Comparison of ENCODE assay signal across 7 mouse cellular contexts in the genomic region with DNA sequence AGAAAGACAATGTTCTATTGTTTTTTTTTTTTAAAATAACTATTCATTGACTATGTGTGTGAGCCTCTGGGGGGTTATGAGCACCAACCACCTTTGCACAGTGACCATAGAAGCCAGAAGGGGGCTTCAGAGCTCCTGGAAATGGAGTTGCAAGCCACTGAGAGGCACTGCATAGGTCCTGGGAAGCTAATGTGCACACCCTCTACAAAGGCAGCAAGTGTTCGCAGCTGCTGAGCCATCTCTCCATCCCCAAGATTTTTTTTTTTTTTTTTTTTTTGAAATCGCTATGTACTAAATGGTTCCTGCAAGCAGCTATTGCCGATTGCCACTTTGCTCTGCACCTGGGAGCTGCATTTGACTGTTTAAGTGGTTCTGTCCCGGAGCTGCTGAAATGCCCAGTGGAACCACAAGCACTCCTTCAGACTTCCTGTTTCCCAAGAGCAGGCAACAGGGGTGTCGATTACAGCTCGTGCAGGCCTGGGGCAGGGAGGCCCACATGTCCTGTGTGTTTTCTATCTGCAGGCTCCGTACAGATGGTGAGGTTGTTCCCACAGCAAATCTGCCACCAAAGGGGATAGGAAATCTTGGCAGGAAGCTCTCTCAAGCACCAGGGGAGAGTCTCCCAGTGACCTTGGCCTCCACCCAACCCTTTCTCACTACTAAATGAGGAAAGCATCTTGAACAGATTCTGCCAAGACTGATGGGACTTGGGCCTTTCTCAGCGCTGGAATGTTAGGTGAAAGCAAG. TPM values are rescaled to one million over a fixed set of nuclear protein-coding genes. Genes with fewer than 3 reads are reported as not detected.
DNase-seq lines count a peak whose midpoint lies in the region; TF ChIP-seq lines count a peak whose summit lies in the region.

No protein-coding gene starts in this region.

- H3K4me2 ChIP-seq in myocyte (ENCODE audit: low read depth): peak overlapping the region; percentile 7

- no peak overlapping the region for H3K4me3 ChIP-seq in myocyte

- no peak overlapping the region for H3ac ChIP-seq in myocyte (ENCODE audit: control insufficient read depth, insufficient read length)

- TF ChIP-seq POLR2A in myocyte (IDR thresholded peaks at IDR 0.05; ENCODE audit: insufficient read length, low read depth): no peak

- no peaks in the 10 kb centered on the region for H3K27me3 ChIP-seq in myocyte (ENCODE audit: control insufficient read depth, insufficient read depth, insufficient read length)

- DNase-seq in Muller cell, postnatal 12 days (ENCODE audit: inconsistent ontology term): peak; percentile 69
- peak; percentile 49 for DNase-seq in adrenal gland, postnatal 25 days
- peak; percentile 93 for DNase-seq in fibroblast of lung, adult 2 months (ENCODE audit: low read depth)
- DNase-seq in heart, postnatal 14 days: peak; percentile 85 to 86
- DNase-seq in layer of hippocampus, postnatal 14 days (ENCODE audit: low spot score in 2 of 2): peak; percentile 8 to 12
- DNase-seq in T-cell, adult 2 months (ENCODE audit: low spot score): no peak

- no peaks in the 10 kb centered on the region for H3K79me2 ChIP-seq in myocyte (ENCODE audit: control insufficient read depth, insufficient read depth)

- H3K36me3 ChIP-seq in myocyte (ENCODE audit: control insufficient read depth, insufficient read depth): no peaks in the 10 kb centered on the region

- intact Hi-C loops in heart, postnatal 14 days (cut with DNase I): loop anchor here (5.0 kb wide), 3 partner anchors 37 to 72 kb away; no protein-coding TSS in a partner anchor

TF ChIP-seq in myocyte, 11 proteins besides CTCF, POLR2A, EP300 and RAD21:
- TF ChIP-seq MYOD1 (IDR thresholded peaks at IDR 0.05; ENCODE audit: control insufficient read depth in 1 of 3, insufficient read length in 2 of 3, low read depth in 2 of 3) (no peak), TCF3 (IDR thresholded peaks at IDR 0.05; ENCODE audit: insufficient read length, low read depth) (no peak), E2F4 (IDR thresholded peaks at IDR 0.05; ENCODE audit: insufficient read depth) (no peak), SRF (IDR thresholded peaks at IDR 0.05; ENCODE audit: control insufficient read depth, insufficient read length, low read depth) (no peak), CEBPB (IDR thresholded peaks at IDR 0.05; ENCODE audit: insufficient read depth, poor library complexity, severe bottlenecking) (no peak), TCF12 (IDR thresholded peaks at IDR 0.05; ENCODE audit: insufficient read depth, poor library complexity, severe bottlenecking) (no peak), MAX (IDR thresholded peaks at IDR 0.05; ENCODE audit: low read depth) (no peak), MYOG (IDR thresholded peaks at IDR 0.05; ENCODE audit: control insufficient read depth in 1 of 3, insufficient read depth in 1 of 3, insufficient read length in 2 of 3, low read depth in 2 of 3) (no peak), USF1 (IDR thresholded peaks at IDR 0.05; ENCODE audit: low read depth) (no peak), POLR2AphosphoS2 (IDR thresholded peaks at IDR 0.05; ENCODE audit: insufficient read length, low read depth) (no peak), REST (IDR thresholded peaks at IDR 0.05; ENCODE audit: insufficient read depth, insufficient read length) (no peak)

RNA-seq across cellular contexts. Expression of gene Igf2r, which starts 24.4 kb away (rescaled TPM):
- 84.5 and 84.9 TPM in 2 replicates for total RNA-seq in adrenal gland, postnatal 25 days (2021)
- total RNA-seq in heart, postnatal 14 days (2021): 100 to 1,000 TPM; 131 to 132 TPM
- total RNA-seq in layer of hippocampus, postnatal 14 days (2021): 10 to 100 TPM; 28.1 TPM
- 21.6 TPM for polyA plus RNA-seq in myocyte (2012; fragmentation: generic; extraction: Trizol)
